Mouse (Mus musculus) gastrocnemius, postnatal 4 days (tissue): ENCODE results near the gene Bcat1. TPM values are rescaled to one million over a fixed set of nuclear protein-coding genes. Genes with fewer than 3 reads are reported as not detected.

ENCODE experiments used
- DNase-seq, 2 experiments: peaks; one replicate each; pipeline ENCODE4 v3.0.0; 2021 to 2022; ENCODE audit warnings: low spot score in 2 of 2, mixed read lengths in 2 of 2
- total RNA-seq, 2 experiments: library from RNA; stranded (reverse); gene quantifications; 2 replicates each; pipeline ENCODE4 v1.2.3; 2021

The Bcat1 gene
- total RNA-seq, 2 experiments from 2014 or later: 18.9 to 23.5 TPM

DNA sequence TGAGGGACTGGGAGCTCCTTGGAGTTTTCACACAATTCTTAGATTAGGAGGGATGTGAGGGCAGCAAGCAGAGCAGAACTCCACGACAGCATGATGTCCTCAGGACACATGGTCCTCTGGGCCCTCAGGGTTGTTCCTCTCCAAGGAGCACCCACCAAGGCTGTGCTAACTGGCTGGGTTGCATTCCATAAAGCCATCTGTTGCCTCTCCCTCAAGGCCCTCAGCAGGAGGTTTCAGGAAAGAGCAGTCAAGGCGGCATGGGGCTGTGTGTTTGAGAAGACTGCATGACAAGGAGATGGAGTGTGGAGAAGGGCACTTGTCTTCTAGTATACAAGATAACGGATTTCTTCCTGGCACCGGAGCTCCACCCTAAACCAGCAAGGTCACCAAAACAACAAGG is 13.2 kb downstream of the Bcat1 start:
- DNase-seq: no peak

GRCm38 (mm10) chr6:145061361-145061760 is 14.6 kb downstream of the Bcat1 start:
- no peak for DNase-seq

DNA sequence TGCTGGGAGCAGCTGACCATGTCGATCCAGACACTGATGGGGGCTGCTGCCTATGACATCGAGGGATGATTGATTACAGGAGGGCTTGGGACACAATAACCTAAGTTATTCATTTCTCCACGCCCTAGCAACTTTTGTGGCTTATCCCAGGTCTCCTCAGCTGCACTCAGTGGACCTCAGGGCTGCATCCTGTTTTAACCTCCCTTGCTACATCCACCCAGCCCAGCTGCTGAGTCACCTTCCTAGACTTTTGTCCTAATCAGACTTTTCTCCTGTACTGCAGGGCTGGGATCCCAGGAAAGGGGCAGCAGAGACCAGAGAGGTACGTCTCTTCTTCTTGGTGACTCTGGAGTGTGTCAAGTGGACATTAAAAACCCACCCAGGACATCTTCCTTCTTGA is 19.9 kb downstream of the Bcat1 start:
- no peak for DNase-seq

GRCm38 (mm10) chr6:145055277-145055858 is 20.6 kb downstream of the Bcat1 start:
- DNase-seq: no peak

DNA sequence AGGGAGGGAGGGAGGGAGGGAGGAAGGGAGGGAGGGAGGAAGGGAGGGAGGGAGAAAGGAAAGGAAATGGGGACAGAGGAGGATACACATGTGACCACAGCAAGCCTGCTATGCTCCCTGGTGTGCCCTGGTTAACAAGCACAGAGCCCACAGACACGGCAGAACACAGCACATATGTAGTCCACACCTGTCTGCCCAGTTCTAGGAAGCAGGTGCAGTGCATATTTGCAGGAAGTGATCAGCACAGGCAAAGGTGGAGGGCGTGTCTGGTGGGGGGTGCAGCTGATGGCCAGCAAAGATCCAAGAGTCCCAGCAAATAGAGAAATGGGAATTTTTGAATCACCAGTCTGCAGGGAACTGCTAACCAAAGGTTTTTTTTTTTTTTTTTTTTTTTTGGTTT is 23.3 kb downstream of the Bcat1 start:
- DNase-seq: no peak

- DNase-seq: no peak
Measured at GRCm38 (mm10) chr6:145050899-145051298, 25.1 kb downstream of the Bcat1 start.

DNA sequence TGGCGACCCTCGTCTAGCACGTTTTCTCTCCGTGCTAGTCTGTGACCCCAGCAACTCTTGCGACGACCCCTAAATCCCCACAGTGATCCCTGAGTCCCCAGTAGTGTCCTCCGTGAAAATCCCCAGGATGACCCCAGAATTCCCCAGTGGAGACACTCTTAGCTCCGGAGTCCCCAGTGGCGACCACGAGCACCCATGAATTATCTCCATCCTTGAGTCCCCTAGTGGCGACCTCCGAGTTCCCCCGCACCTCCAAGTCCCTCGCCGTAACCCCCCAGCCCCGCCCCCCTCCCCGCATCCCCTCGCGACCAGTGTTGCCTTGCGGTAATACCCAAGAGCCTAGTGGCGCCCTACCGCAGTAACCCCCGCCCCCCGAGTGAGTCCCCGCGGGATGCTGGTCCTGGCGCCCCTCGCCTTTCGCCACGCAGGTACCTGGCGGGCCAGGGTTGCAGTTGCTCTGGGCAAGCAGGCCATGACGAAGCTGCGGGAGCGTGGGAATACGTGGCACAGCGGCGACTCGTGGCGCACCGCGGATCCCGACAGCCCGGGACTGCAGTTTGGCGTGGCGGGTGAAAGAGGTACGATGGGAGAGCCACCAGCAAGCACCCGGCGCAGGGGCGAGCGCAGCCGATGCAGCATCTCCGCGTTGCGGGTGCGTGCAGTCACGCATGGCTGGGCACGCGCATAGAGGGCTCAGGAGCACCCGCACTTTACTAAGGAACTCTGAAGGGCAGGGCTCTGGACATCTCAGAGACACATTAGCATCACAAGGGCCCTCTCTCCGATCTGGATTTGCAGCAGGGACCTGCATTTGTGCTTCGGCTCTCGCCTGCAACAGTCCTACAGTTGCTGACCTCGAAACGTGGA is 27.6 kb downstream of the Bcat1 start:
- no peak for DNase-seq

GRCm38 (mm10) chr6:145047445-145047857 is 28.5 kb downstream of the Bcat1 start:
- no peak for DNase-seq

DNA sequence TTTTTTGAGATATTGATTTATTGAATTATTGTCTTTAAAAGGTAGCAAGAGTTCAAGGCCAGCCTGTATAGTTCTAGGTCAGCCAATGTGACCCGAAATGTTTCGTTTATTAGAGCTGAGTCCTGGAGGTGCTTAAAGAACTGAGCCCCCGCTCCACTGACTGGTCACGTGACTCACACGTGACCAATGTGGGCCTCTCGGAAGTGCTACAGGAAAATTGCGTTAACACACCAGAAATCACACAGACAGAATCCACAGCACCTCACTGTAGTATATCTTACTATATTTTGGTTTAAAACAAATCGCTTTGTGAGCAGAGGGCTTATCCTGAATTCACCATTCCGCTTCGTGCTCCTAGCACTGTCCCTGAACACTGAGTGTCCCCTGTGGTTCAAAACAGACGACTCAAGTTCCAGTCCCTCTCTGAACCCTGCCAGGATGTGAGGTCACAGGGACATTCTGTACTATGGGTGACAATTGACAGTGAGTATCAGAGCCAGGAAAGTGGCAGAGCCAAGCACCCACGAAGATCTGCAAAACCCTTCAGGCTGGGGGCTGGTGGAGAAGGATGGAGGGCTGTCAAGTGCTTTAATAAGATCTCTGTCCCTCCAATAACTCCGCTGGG is 29.6 kb downstream of the Bcat1 start:
- DNase-seq: no peak

DNA sequence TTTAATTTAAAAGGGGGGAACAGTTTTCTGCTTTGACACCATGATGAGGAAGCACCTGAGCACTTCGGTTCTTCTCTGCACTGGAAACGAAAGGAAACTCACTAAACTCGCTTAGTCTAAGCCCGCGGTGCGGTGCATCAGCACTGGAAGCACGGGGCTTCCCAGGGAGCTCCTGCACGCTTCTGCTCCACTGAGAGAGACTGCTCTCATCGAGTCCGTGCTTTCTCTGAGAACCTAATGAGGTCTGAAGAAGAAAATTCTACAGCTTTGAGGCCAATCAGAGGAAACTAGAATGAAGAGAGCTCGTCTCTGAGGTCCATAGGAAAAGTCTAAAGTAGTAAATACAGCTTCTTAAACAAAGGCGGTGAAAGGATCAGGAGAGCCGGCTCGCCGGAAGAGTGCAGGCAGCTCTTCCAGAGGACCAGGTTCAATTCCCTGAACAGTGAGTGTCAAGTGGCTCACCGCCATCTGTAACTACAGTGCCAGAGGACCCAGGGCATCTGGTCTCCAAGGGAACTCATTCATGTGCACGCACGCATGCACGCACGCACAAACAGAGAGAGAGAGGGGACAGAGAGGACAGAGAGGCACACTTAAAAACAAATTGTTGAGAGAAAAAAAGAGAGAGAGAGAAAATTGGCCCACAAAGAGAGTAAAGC is 30.9 kb downstream of the Bcat1 start:
- DNase-seq: no peak

GRCm38 (mm10) chr6:145040732-145041131 is 35.3 kb downstream of the Bcat1 start:
- DNase-seq: no peak

- no peak for DNase-seq
Measured at GRCm38 (mm10) chr6:145037626-145038025, 38.4 kb downstream of the Bcat1 start.

- DNase-seq: no peak
Measured at GRCm38 (mm10) chr6:145035412-145035811, 40.6 kb downstream of the Bcat1 start.

DNA sequence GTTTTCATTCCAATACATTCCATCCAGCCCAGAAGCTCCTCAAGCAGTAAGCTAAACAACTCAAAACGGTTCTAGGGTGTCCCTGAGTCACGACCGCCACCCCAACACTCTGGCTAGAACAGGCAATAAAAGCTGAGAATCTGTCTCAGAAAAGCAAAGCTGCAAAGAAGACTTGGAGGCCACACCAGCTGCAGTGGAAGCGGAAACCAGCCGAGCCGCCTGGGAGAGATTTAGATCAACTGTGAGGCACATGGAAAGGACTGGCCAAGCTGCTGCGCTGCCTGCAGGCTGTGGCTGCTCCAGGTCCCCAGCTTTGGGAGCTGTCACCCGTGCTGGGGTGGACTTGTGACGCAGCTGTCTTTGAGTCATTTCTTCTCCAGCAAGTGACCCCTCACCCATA is 45.4 kb downstream of the Bcat1 start:
- DNase-seq: no peak

DNA sequence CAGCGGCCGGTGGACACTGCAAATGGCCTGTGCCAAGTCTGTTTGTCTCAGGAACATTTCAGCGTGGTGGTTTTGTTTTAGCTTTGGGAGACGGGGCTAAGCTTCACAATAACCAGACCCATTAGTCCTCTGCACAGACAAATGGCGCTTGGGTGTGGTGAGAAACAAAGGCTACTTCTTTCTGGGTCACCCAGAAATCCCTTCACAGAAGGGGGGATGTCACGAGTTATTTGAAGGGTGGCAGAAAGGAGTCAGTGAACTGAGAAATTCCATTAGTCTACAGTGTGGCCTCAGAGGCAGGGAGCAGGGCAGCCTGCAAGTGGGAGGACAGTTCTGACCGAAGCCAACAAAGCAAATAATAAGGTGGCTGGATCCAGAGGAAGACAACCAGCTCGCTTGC is 52.0 kb downstream of the Bcat1 start:
- no peak for DNase-seq

DNA sequence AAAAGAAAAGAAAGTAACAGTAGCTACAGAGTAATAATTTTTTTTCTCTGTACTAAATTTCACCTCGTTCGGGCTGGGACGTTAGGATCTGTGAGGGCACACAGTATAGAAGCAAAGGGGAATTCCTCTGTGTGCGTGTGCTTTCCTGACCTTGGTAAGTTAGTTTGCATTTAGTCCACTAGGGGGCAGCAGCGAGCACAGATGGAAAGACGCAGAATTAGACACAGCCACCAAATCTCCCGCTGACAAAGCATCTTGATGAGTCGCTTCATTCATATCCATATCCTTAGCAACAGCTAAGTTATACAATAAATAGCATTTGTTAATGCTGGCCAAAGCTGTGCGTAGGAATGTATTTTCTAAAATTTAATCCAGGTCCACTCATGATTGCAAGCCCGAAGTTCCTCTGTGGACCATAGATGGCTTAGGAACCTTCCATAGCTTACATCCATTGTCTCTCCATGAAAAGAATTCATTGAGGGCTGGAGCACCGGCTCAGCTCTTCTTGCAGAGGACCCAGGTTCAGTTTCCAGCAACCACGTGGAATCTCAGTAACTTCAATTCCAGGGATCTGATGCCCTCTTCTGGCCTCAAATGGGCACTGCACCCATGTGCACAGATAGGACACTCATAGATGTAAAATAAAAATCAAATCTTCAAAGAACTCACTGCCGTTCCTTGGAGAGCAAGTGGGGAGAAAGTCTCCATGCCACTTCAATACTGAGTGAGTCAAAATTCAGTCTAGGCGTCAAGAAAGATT is 52.8 kb downstream of the Bcat1 start:
- no peak for DNase-seq

DNA sequence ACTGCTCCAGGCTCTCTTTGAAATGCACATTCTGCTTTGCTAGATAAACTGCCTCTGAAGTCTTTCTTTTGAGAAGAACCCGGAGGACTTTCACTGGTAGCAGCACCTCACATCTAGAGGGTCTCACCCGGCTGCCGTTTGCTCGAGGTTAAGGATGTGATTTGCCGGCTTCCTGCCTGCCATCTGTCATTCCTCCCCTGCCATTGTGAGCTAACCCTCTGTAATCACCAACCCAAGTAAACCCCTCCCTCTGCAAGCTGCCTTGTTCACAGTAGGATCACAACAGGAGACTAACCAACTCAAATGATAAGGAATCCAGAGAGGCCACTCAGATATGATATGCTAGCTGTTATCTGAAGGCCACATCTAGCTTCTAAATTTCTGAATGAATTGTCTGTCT is 53.6 kb downstream of the Bcat1 start:
- no peak for DNase-seq

DNA sequence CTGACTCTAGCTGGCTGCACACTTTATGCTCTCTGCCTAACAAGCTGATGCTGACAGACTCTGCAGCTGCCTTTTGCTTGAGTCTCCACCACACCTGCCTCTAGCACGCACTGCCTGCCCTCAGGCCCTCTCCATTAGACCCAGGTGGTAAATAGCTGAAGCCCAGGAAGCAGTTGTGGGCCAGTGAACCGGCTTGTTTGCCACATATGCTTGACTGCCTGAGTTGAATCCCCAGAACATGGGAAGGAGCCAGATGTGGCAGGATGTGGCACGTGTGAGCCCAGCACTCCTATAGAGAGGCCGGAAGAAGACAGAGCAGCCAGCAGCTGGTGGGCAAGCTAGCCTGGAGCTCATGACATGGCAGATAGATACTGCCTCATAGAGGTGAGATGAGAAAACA is 55.4 kb downstream of the Bcat1 start:
- no peak for DNase-seq

DNA sequence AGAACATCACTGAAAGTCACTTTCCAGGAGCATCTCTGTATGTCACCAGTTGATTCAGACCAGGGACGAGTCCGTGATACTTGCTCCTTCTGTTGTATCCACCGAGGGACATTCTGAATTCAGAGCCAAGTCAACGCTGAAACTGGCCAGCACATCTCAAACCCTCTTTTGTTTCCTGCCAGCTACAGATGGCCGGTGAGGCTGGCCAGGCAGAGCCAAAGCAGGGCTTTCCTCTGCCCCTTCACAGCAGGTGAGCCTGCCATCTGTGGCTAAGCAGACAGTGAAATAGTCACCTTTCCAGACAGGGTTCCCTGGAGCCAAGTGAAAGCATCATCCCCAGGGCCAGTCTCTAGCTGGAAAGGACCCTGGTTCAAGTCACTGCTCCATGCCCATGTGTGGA is 57.7 kb downstream of the Bcat1 start:
- DNase-seq: no peak

DNA sequence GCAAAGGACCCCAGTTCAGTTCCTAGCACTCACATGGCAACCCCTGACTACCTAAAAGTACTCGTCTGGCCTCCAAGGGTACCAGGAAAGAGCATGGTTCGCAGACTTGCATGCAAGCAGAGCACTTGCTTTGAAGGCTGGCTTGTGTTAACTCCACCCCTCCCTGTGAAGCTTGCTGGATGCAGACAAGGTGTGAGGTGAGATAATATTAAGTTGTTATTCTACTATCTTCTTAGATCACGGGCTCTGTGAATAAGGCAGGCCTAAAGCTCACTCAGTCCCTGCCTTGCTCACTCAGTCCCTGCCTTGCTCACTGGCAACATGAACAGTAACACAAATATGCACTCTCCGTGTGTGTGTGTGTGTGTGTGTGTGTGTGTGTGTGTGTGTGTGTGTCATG is 58.5 kb downstream of the Bcat1 start:
- no peak for DNase-seq

- DNase-seq: no peak
Measured at GRCm38 (mm10) chr6:145016639-145017038, 59.3 kb downstream of the Bcat1 start.
